Mouse (Mus musculus) limb, embryonic 15.5 days (tissue): ENCODE measurements around the gene Gm14226. TPM values are rescaled to one million over a fixed set of nuclear protein-coding genes. Genes with fewer than 3 reads are reported as not detected.

Experiments used
- ATAC-seq: fragments of 200-750 bp; cut with Nextera tagmentation; 2 replicates; pipeline ENCODE4 v1.8.0; 2017; ENCODE audit warnings: low read depth, moderate TSS enrichment; ENCODE audit not compliant: insufficient number of reproducible peaks, low FRiP score, low TSS enrichment
- H3K27ac ChIP-seq: fragments of 300-500 bp; sonication (generic); 2 replicates; pipeline ENCODE4 v1.5.1; 2015; ENCODE audit warnings: moderate library complexity, mild to moderate bottlenecking, inconsistent platforms
- H3K27me3 ChIP-seq: fragments of 300-500 bp; sonication (generic); 2 replicates; pipeline ENCODE4 v1.6.1; 2015; ENCODE audit warnings: inconsistent platforms
- H3K36me3 ChIP-seq: fragments of 300-500 bp; sonication (generic); 2 replicates; pipeline ENCODE4 v1.6.1; 2015; ENCODE audit warnings: inconsistent platforms
- H3K4me1 ChIP-seq: fragments of 300-500 bp; sonication (generic); 2 replicates; pipeline ENCODE4 v1.6.1; 2015; ENCODE audit warnings: inconsistent platforms
- H3K4me2 ChIP-seq: fragments of 300-500 bp; sonication (generic); 2 replicates; pipeline ENCODE4 v1.6.1; 2015; ENCODE audit warnings: mild to moderate bottlenecking, inconsistent platforms
- H3K4me3 ChIP-seq: fragments of 300-500 bp; sonication (generic); 2 replicates; pipeline ENCODE4 v1.5.1; 2015; ENCODE audit warnings: mild to moderate bottlenecking, inconsistent platforms
- H3K9ac ChIP-seq: fragments of 300-500 bp; sonication (generic); 2 replicates; pipeline ENCODE4 v1.6.1; 2015; ENCODE audit warnings: inconsistent platforms
- H3K9me3 ChIP-seq: fragments of 300-500 bp; sonication (generic); 2 replicates; pipeline ENCODE4 v1.6.1; 2016; ENCODE audit warnings: inconsistent platforms
- WGBS: fragments of 180-500 bp; shearing (Covaris S2); methylation state at CpG from one replicate; pipeline ENCODE4 v1.1.7; 2015; 5-methylcytosine and 5-hydroxymethylcytosine counted together
- polyA plus RNA-seq: library from polyadenylated mRNA; unstranded; fragments of >200 nt; fragmentation: Nextera tagmentation; extraction: Ambion mirVana; gene quantifications from 2 replicates; pipeline ENCODE4 v1.2.1, GENCODE M21; 2015

The Gm14226 gene
- polyA plus RNA-seq, 1 experiment from 2014 or later = 3.7 TPM

DNA sequence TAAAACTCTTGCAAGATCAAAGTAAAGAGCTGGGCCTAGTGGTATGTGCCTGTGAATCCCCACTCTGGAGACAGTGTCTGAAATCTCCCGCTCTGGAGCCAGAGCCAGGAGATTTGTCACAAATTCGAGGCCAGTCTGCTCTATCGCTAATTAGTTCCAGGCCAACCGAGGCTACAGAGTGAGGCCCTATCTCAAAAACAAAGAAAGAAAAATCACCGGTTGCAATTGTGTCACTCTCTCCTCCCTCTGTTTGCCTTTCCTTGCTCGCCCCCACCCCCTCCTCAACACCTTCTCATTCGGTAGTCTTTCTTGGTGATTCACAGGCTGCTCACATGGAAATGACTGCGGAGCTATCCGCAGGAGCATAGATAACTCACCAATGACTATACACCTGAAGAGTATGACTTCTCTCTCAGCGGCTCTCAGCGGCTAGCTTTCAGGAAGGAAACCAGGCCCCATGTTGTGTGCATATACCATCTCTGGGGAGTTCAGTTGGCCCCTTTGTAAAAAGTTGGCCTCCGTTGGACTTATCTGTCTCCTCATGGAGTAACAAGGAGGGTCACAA, 56.8 kb downstream of the Gm14226 start:
- Histone ChIP-seq H3K9me3 (no peaks in the 10 kb centered on the region), H3K4me2 (peak overlapping the region; percentile 71), H3K36me3 (no peaks in the 10 kb centered on the region), H3K9ac (peak overlapping the region; percentile 69), H3K4me3 (peak overlapping the region; percentile 73), H3K27me3 (no peaks in the 10 kb centered on the region), H3K4me1 (peaks cover 18% of the 10 kb centered on the region), H3K27ac (peak overlapping the region; percentile 80)
- WGBS = 14% methylated on average over 12 of the region's 12 CpGs
- no peak for ATAC-seq

DNA sequence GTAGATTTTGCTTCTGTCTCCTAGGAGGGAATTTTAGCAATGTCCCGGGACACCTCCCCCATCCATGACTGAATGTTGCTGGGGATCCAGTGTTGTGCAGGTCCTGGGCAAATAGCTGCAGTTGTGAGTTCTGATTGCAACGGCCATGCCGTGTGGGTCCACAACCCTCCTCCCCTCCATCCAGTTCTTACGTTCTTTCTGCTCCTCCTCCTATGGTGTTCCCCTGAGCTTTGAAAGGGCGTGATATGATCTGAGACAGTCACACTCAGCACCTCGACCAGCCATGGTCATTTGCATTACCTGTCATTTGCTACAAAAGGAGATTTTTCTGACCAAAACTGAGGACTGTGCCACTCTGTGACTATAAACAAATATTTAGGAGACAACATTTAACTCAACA, 57.6 kb downstream of the Gm14226 start:
- H3K4me3 ChIP-seq = no peak overlapping the region
- no peak for ATAC-seq

More for the DNA sequence above, 57.6 kb downstream of the Gm14226 start:
- no peak overlapping the region for H3K4me2 ChIP-seq
- H3K36me3 ChIP-seq = no peaks in the 10 kb centered on the region
- WGBS = 80% methylated on average over 6 of the region's 6 CpGs
- H3K9ac ChIP-seq = no peak overlapping the region
- H3K4me1 ChIP-seq = peaks cover 18% of the 10 kb centered on the region
- no peak overlapping the region for H3K27ac ChIP-seq
- H3K9me3 ChIP-seq = no peaks in the 10 kb centered on the region
- no peaks in the 10 kb centered on the region for H3K27me3 ChIP-seq

Other genes with a start within 250 kb of the Gm14226 start
- not detected in 2 replicates for gene Gm14214, start 248.2 kb upstream of the Gm14226 start, polyA plus RNA-seq
- 40.2 and 53.6 TPM in 2 replicates for gene Raly, start 227.2 kb upstream of the Gm14226 start, polyA plus RNA-seq
- 16.4 and 21.4 TPM in 2 replicates for gene a, start 226.9 kb upstream of the Gm14226 start, polyA plus RNA-seq
- gene Eif2s2, start 125.3 kb upstream of the Gm14226 start, polyA plus RNA-seq = 90.6 and 98.5 TPM in 2 replicates
- 48.7 and 53.5 TPM in 2 replicates for gene Ahcy, start 56.2 kb downstream of the Gm14226 start, polyA plus RNA-seq
- 51.9 and 54.9 TPM in 2 replicates for gene Itch, start 115.2 kb downstream of the Gm14226 start, polyA plus RNA-seq
- 443 and 453 TPM in 2 replicates for gene Dynlrb1, start 218.3 kb downstream of the Gm14226 start, polyA plus RNA-seq